Mouse (Mus musculus): ENCODE measurements around the gene Ndufv3.

GRCm38 (mm10) chr17:31564858-31565140, 44.9 kb downstream of the Ndufv3 start:
- TF ChIP-seq POLR2A (IDR thresholded peaks at IDR 0.05; ENCODE audit: borderline replicate concordance, control insufficient read depth, low read depth, low read length) (no peak), CTCF (IDR thresholded peaks at IDR 0.05; ENCODE audit: control insufficient read depth, insufficient read depth, low read length) (no peak)
